Mouse (Mus musculus): ENCODE data around the gene Styx. TPM values are rescaled to one million over a fixed set of nuclear protein-coding genes. Genes with fewer than 3 reads are reported as not detected.
A peak's percentile ranks its signal among the peaks of the same experiment; 100 is the strongest.

Gene Styx
- polyA plus RNA-seq, 1 experiment, result 1.4 TPM

GRCm38 (mm10) chr14:45444870-45445269 lies 94.0 kb downstream of the Styx start:
- Histone ChIP-seq H3K27me3 (ENCODE audit: control insufficient read depth) (no peaks in the 10 kb centered on the region), H3K4me3 (replicated peaks) (peak overlapping the region; percentile 8), H3K36me3 (ENCODE audit: control insufficient read depth) (no peaks in the 10 kb centered on the region), H3K4me1 (ENCODE audit: control insufficient read depth) (peaks cover 21% of the 10 kb centered on the region), H3K9me3 (ENCODE audit: control insufficient read depth, low read length) (no peaks in the 10 kb centered on the region)
- TF ChIP-seq GATA1 (IDR thresholded peaks at IDR 0.05; ENCODE audit: low read length) (no peak), TAL1 (IDR thresholded peaks at IDR 0.05; ENCODE audit: low read length) (no peak)

- H3K36me3 ChIP-seq (ENCODE audit: control insufficient read depth), result no peaks in the 10 kb centered on the region
- H3K9me3 ChIP-seq (ENCODE audit: control insufficient read depth, low read length), result no peaks in the 10 kb centered on the region
- H3K4me1 ChIP-seq (ENCODE audit: control insufficient read depth), result peaks cover 21% of the 10 kb centered on the region
- H3K27me3 ChIP-seq (ENCODE audit: control insufficient read depth), result no peaks in the 10 kb centered on the region
- H3K4me3 ChIP-seq (replicated peaks), result peak overlapping the region; percentile 8
- TF ChIP-seq GATA1 (IDR thresholded peaks at IDR 0.05; ENCODE audit: low read length) (no peak), TAL1 (IDR thresholded peaks at IDR 0.05; ENCODE audit: low read length) (no peak)
Observed at GRCm38 (mm10) chr14:45445445-45445844, 94.6 kb downstream of the Styx start.

GRCm38 (mm10) chr14:45446777-45447176 lies 95.9 kb downstream of the Styx start:
- Histone ChIP-seq H3K4me3 (replicated peaks) (no peak overlapping the region), H3K4me1 (ENCODE audit: control insufficient read depth) (peaks cover 27% of the 10 kb centered on the region), H3K27me3 (ENCODE audit: control insufficient read depth) (no peaks in the 10 kb centered on the region), H3K36me3 (ENCODE audit: control insufficient read depth) (no peaks in the 10 kb centered on the region), H3K9me3 (ENCODE audit: control insufficient read depth, low read length) (no peaks in the 10 kb centered on the region)
- no peak for TF ChIP-seq GATA1 (IDR thresholded peaks at IDR 0.05; ENCODE audit: low read length)
- no peak for TF ChIP-seq TAL1 (IDR thresholded peaks at IDR 0.05; ENCODE audit: low read length)

GRCm38 (mm10) chr14:45451090-45451489 lies 100.2 kb downstream of the Styx start:
- Histone ChIP-seq H3K36me3 (ENCODE audit: control insufficient read depth) (no peaks in the 10 kb centered on the region), H3K27me3 (ENCODE audit: control insufficient read depth) (no peaks in the 10 kb centered on the region), H3K9me3 (ENCODE audit: control insufficient read depth, low read length) (no peaks in the 10 kb centered on the region), H3K4me1 (ENCODE audit: control insufficient read depth) (peaks cover 22% of the 10 kb centered on the region), H3K4me3 (replicated peaks) (no peak overlapping the region)
- TF ChIP-seq TAL1 (IDR thresholded peaks at IDR 0.05; ENCODE audit: low read length) (no peak), GATA1 (IDR thresholded peaks at IDR 0.05; ENCODE audit: low read length) (no peak)

GRCm38 (mm10) chr14:45452148-45452547 lies 101.3 kb downstream of the Styx start:
- no peaks in the 10 kb centered on the region for H3K36me3 ChIP-seq (ENCODE audit: control insufficient read depth)
- TF ChIP-seq GATA1 (IDR thresholded peaks at IDR 0.05; ENCODE audit: low read length), result no peak
- no peak for TF ChIP-seq TAL1 (IDR thresholded peaks at IDR 0.05; ENCODE audit: low read length)
- no peaks in the 10 kb centered on the region for H3K27me3 ChIP-seq (ENCODE audit: control insufficient read depth)
- H3K4me3 ChIP-seq (replicated peaks), result no peak overlapping the region
- H3K9me3 ChIP-seq (ENCODE audit: control insufficient read depth, low read length), result no peaks in the 10 kb centered on the region
- peaks cover 24% of the 10 kb centered on the region for H3K4me1 ChIP-seq (ENCODE audit: control insufficient read depth)

- H3K4me1 ChIP-seq (ENCODE audit: control insufficient read depth), result peaks cover 24% of the 10 kb centered on the region
Observed at GRCm38 (mm10) chr14:45452861-45453512, 102.1 kb downstream of the Styx start.

GRCm38 (mm10) chr14:45453538-45454233 lies 102.8 kb downstream of the Styx start:
- Histone ChIP-seq H3K4me3 (replicated peaks) (no peak overlapping the region), H3K4me1 (ENCODE audit: control insufficient read depth) (peaks cover 24% of the 10 kb centered on the region), H3K9me3 (ENCODE audit: control insufficient read depth, low read length) (no peaks in the 10 kb centered on the region), H3K27me3 (ENCODE audit: control insufficient read depth) (no peaks in the 10 kb centered on the region), H3K36me3 (ENCODE audit: control insufficient read depth) (no peaks in the 10 kb centered on the region; the same call in 1 of the 2 replicates)
- TF ChIP-seq TAL1 (IDR thresholded peaks at IDR 0.05; ENCODE audit: low read length) (no peak), GATA1 (IDR thresholded peaks at IDR 0.05; ENCODE audit: low read length) (no peak)

More at GRCm38 (mm10) chr14:45452861-45453512, 102.1 kb downstream of the Styx start:
- Histone ChIP-seq H3K36me3 (ENCODE audit: control insufficient read depth) (no peaks in the 10 kb centered on the region; the same call in 1 of the 2 replicates), H3K9me3 (ENCODE audit: control insufficient read depth, low read length) (no peaks in the 10 kb centered on the region), H3K4me3 (replicated peaks) (no peak overlapping the region), H3K27me3 (ENCODE audit: control insufficient read depth) (no peaks in the 10 kb centered on the region)
- TF ChIP-seq GATA1 (IDR thresholded peaks at IDR 0.05; ENCODE audit: low read length) (no peak), TAL1 (IDR thresholded peaks at IDR 0.05; ENCODE audit: low read length) (no peak)

- Histone ChIP-seq H3K27me3 (ENCODE audit: control insufficient read depth) (no peaks in the 10 kb centered on the region), H3K9me3 (ENCODE audit: control insufficient read depth, low read length) (no peaks in the 10 kb centered on the region), H3K4me1 (ENCODE audit: control insufficient read depth) (peaks cover 22% of the 10 kb centered on the region), H3K36me3 (ENCODE audit: control insufficient read depth) (peaks cover 2% of the 10 kb centered on the region; the same call in 1 of the 2 replicates), H3K4me3 (replicated peaks) (no peak overlapping the region)
- TF ChIP-seq GATA1 (IDR thresholded peaks at IDR 0.05; ENCODE audit: low read length) (no peak), TAL1 (IDR thresholded peaks at IDR 0.05; ENCODE audit: low read length) (no peak)
Observed at GRCm38 (mm10) chr14:45455651-45456501, 105.0 kb downstream of the Styx start.

- Histone ChIP-seq H3K27me3 (ENCODE audit: control insufficient read depth) (no peaks in the 10 kb centered on the region), H3K4me3 (replicated peaks) (no peak overlapping the region), H3K9me3 (ENCODE audit: control insufficient read depth, low read length) (no peaks in the 10 kb centered on the region), H3K36me3 (ENCODE audit: control insufficient read depth) (peaks cover 2% of the 10 kb centered on the region; the same call in 1 of the 2 replicates), H3K4me1 (ENCODE audit: control insufficient read depth) (peaks cover 19% of the 10 kb centered on the region)
- no peak for TF ChIP-seq TAL1 (IDR thresholded peaks at IDR 0.05; ENCODE audit: low read length)
- TF ChIP-seq GATA1 (IDR thresholded peaks at IDR 0.05; ENCODE audit: low read length), result no peak
Observed at GRCm38 (mm10) chr14:45456502-45456846, 105.6 kb downstream of the Styx start.
